Mouse (Mus musculus): ENCODE measurements around the gene Tra2a.

DNA sequence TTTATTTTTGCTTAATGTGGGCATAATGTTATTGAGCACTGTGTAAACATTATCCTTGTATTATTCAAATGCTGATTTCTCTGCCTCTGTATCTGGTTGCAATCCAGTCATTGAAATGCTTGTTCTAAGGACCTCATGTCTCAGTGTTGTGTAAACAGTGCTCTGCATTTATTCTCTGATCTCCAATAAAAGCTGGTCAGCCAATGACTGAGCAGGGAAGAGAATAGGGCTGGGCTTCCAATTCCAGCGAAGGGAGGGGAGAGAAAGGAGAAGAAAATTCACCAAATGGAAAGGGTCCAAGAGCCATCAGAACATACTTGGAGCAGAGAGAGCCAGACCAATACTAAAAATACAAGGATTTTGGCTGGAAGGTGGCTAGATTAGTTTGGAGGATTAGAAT lies 17.1 kb upstream of the Tra2a start:
- TF ChIP-seq POLR2A (IDR thresholded peaks at IDR 0.05; ENCODE audit: insufficient read length, low read depth) = no peak
- no peak for TF ChIP-seq MYOG (IDR thresholded peaks at IDR 0.05; ENCODE audit: control insufficient read depth in 1 of 3, insufficient read depth in 1 of 3, insufficient read length in 2 of 3, low read depth in 2 of 3)
- no peak for TF ChIP-seq TCF12 (IDR thresholded peaks at IDR 0.05; ENCODE audit: insufficient read depth, poor library complexity, severe bottlenecking)
- no peak for TF ChIP-seq CEBPB (IDR thresholded peaks at IDR 0.05; ENCODE audit: insufficient read depth, poor library complexity, severe bottlenecking)
- no peak for TF ChIP-seq POLR2AphosphoS2 (IDR thresholded peaks at IDR 0.05; ENCODE audit: insufficient read length, low read depth)
- no peak for TF ChIP-seq MYOD1 (IDR thresholded peaks at IDR 0.05; ENCODE audit: control insufficient read depth in 1 of 3, insufficient read length in 2 of 3, low read depth in 2 of 3)
